Mouse (Mus musculus) forebrain, postnatal 0 days (tissue): ENCODE measurements around the gene Scrt2. TPM values are rescaled to one million over a fixed set of nuclear protein-coding genes. Genes with fewer than 3 reads are reported as not detected.
A peak's percentile ranks its signal among the peaks of the same experiment; 100 is the strongest.

Experiments used
- ATAC-seq: fragments of 200-750 bp; cut with Nextera tagmentation; 2 replicates; pipeline ENCODE4 v1.8.0; 2017; ENCODE audit warnings: mild to moderate bottlenecking, moderate library complexity
- DNase-seq: peaks from one replicate; pipeline ENCODE4 v3.0.0-alpha.2; 2015
- H3K27ac ChIP-seq: fragments of 300-500 bp; sonication (generic); 2 replicates; pipeline ENCODE4 v1.5.1; 2014; ENCODE audit warnings: low read depth, mild to moderate bottlenecking, antibody characterized with exemption, low read length, moderate library complexity, mixed read lengths
- H3K27me3 ChIP-seq: fragments of 300-500 bp; sonication (generic); 2 replicates; pipeline ENCODE4 v1.6.1; 2014; ENCODE audit warnings: mild to moderate bottlenecking, low read length, mixed read lengths; ENCODE audit not compliant: insufficient read depth
- H3K36me3 ChIP-seq: fragments of 300-500 bp; sonication (generic); 2 replicates; pipeline ENCODE4 v1.6.1; 2014; ENCODE audit warnings: mild to moderate bottlenecking, moderate library complexity; ENCODE audit not compliant: insufficient read depth
- H3K4me1 ChIP-seq: fragments of 300-500 bp; sonication (generic); 2 replicates; pipeline ENCODE4 v1.6.1; 2014; ENCODE audit warnings: antibody characterized with exemption; ENCODE audit not compliant: insufficient read depth
- H3K4me2 ChIP-seq: fragments of 300-500 bp; sonication (generic); 2 replicates; pipeline ENCODE4 v1.6.1; 2014; ENCODE audit warnings: low read depth, mild to moderate bottlenecking, moderate library complexity
- H3K4me3 ChIP-seq: fragments of 300-500 bp; sonication (generic); 2 replicates; pipeline ENCODE4 v1.5.1; 2014; ENCODE audit warnings: low read depth, low read length, mixed read lengths
- H3K9ac ChIP-seq: fragments of 300-500 bp; sonication (generic); 2 replicates; pipeline ENCODE4 v1.6.1; 2014; ENCODE audit warnings: mild to moderate bottlenecking
- H3K9me3 ChIP-seq: fragments of 300-500 bp; sonication (generic); 2 replicates; pipeline ENCODE4 v1.6.1; 2016; ENCODE audit warnings: low read length
- CTCF ChIP-seq: sonication (generic); IDR thresholded peaks from 2 replicates; pipeline ENCODE4 v1.5.1; 2016; ENCODE audit warnings: antibody characterized with exemption, control low read depth, low read depth
- WGBS: fragments of 180-500 bp; shearing (Covaris S2); extraction: QIAGEN DNeasy Blood & Tissue Kit; methylation state at CpG from one replicate; pipeline ENCODE4 v1.1.7; 2014; 5-methylcytosine and 5-hydroxymethylcytosine counted together
- polyA plus RNA-seq: library from polyadenylated mRNA; unstranded; fragments of >200 nt; fragmentation: Nextera tagmentation; extraction: Ambion mirVana; gene quantifications from 2 replicates; pipeline ENCODE4 v1.2.1, GENCODE M21; 2015
- total RNA-seq: library from RNA; depleted of rRNA; stranded (reverse); fragments of >200 nt; gene quantifications from 2 replicates; pipeline ENCODE4 v1.2.3, GENCODE M21; 2014

The Scrt2 gene
- total and polyA plus RNA-seq, 2 experiments from 2014 or later = 4.3 to 7.4 TPM

GRCm38 (mm10) chr2:152068660-152069433, 12.5 kb upstream of the Scrt2 start:
- Histone ChIP-seq H3K9me3 (no peaks in the 10 kb centered on the region), H3K36me3 (no peaks in the 10 kb centered on the region), H3K9ac (no peak overlapping the region), H3K4me3 (no peak overlapping the region), H3K27me3 (no peaks in the 10 kb centered on the region), H3K27ac (0 out of 2 replicates have a peak overlapping the region, but pooled peaks have one; percentile 29), H3K4me2 (no peak overlapping the region), H3K4me1 (no peaks in the 10 kb centered on the region)
- ATAC-seq (peak; percentile 92), DNase-seq (no peak)
- WGBS = 12% methylated on average over 11 of the region's 11 CpGs
- TF ChIP-seq CTCF = no peak

- ATAC-seq = peak; percentile 40; the same call in 1 of the 2 replicates
- Histone ChIP-seq H3K36me3 (no peaks in the 10 kb centered on the region), H3K27ac (0 out of 2 replicates have a peak overlapping the region, but pooled peaks have one; percentile 29), H3K4me3 (no peak overlapping the region), H3K9ac (no peak overlapping the region), H3K4me2 (no peak overlapping the region), H3K9me3 (no peaks in the 10 kb centered on the region), H3K27me3 (no peaks in the 10 kb centered on the region), H3K4me1 (no peaks in the 10 kb centered on the region)
- WGBS = 39% methylated on average over 9 of the region's 9 CpGs
- TF ChIP-seq CTCF = no peak
- no peak for DNase-seq
Measured at GRCm38 (mm10) chr2:152069434-152069786, 11.9 kb upstream of the Scrt2 start.

- no peaks in the 10 kb centered on the region for H3K27me3 ChIP-seq
- H3K9me3 ChIP-seq = no peaks in the 10 kb centered on the region
- 63% methylated on average over 2 of the region's 2 CpGs for WGBS
- no peak for ATAC-seq
- H3K27ac ChIP-seq = no peak overlapping the region
- H3K4me1 ChIP-seq = no peaks in the 10 kb centered on the region
- H3K9ac ChIP-seq = no peak overlapping the region
- H3K4me2 ChIP-seq = no peak overlapping the region
- H3K36me3 ChIP-seq = no peaks in the 10 kb centered on the region
- TF ChIP-seq CTCF = no peak
- no peak for DNase-seq
- H3K4me3 ChIP-seq = no peak overlapping the region
Measured at GRCm38 (mm10) chr2:152069941-152070340, 11.4 kb upstream of the Scrt2 start.

DNA sequence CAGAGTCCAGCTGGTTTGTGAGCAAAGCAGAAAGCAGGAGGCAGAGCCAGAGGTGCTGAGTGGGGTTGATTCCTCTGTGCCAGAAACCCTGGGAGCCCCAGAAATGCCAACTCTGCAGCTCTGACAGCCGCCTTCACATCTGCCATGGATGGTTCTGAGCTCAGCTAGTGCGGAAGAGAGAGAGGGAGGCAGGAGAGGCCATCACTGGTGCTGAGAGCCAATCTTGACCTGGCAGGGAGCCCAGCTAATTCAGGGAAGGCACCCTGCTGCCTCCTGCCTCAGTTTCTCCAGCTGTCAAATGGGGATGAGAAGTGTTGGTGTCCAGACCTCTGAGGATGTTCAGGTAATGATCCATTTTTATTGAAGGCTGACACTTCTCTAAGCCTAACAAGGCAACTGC, 6.8 kb upstream of the Scrt2 start:
- no peak overlapping the region for H3K4me3 ChIP-seq
- TF ChIP-seq CTCF = no peak

GRCm38 (mm10) chr2:152075294-152075889, 5.9 kb upstream of the Scrt2 start:
- H3K27ac ChIP-seq = no peak overlapping the region
- no peak overlapping the region for H3K9ac ChIP-seq

More for the DNA sequence above, 6.8 kb upstream of the Scrt2 start:
- 71% methylated on average over 2 of the region's 2 CpGs for WGBS
- H3K27me3 ChIP-seq = no peaks in the 10 kb centered on the region
- H3K4me2 ChIP-seq = no peak overlapping the region
- no peak overlapping the region for H3K9ac ChIP-seq
- no peaks in the 10 kb centered on the region for H3K36me3 ChIP-seq
- no peak overlapping the region for H3K27ac ChIP-seq
- ATAC-seq = no peak
- H3K9me3 ChIP-seq = no peaks in the 10 kb centered on the region
- DNase-seq = no peak
- H3K4me1 ChIP-seq = peaks cover 1% of the 10 kb centered on the region

DNA sequence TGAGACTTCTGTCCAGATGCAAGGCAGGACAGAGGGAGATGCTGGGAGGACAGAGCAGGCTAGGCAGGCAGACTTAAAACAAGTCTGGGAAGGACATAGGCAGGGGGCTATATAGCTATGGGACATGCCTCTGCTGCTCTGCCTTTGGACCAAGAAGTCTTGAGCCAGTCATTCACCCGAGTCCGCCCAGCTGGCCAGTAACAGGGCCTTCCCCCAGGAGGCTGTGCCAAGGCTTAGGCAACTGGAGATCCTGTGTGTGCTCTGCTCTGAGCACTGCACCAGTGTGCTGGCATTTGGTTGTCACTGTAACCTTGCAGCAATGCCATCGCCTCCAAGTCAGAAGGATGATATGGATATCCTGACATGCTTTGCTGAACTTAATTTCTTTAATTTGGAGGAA, 4.0 kb upstream of the Scrt2 start:
- DNase-seq (no peak), ATAC-seq (no peak)
- Histone ChIP-seq H3K27me3 (no peaks in the 10 kb centered on the region), H3K9me3 (no peaks in the 10 kb centered on the region), H3K36me3 (no peaks in the 10 kb centered on the region), H3K9ac (no peak overlapping the region), H3K4me1 (peaks cover 7% of the 10 kb centered on the region), H3K4me2 (no peak overlapping the region), H3K4me3 (no peak overlapping the region), H3K27ac (no peak overlapping the region)
- WGBS = 66% methylated on average over 3 of the region's 3 CpGs
- no peak for TF ChIP-seq CTCF

More at GRCm38 (mm10) chr2:152075294-152075889, 5.9 kb upstream of the Scrt2 start:
- no peaks in the 10 kb centered on the region for H3K27me3 ChIP-seq
- 48% methylated on average over 9 of the region's 9 CpGs for WGBS
- peaks cover 7% of the 10 kb centered on the region for H3K4me1 ChIP-seq
- no peak for TF ChIP-seq CTCF
- H3K9me3 ChIP-seq = no peaks in the 10 kb centered on the region
- no peaks in the 10 kb centered on the region for H3K36me3 ChIP-seq
- no peak for DNase-seq
- H3K4me3 ChIP-seq = no peak overlapping the region
- no peak overlapping the region for H3K4me2 ChIP-seq
- ATAC-seq = no peak

- H3K27ac ChIP-seq = peak overlapping the region; percentile 95
- no peaks in the 10 kb centered on the region for H3K36me3 ChIP-seq
- peak overlapping the region; percentile 80 for H3K4me3 ChIP-seq
- H3K27me3 ChIP-seq = no peaks in the 10 kb centered on the region
- no peak for TF ChIP-seq CTCF
- H3K9ac ChIP-seq = peak overlapping the region; percentile 94
- DNase-seq = peak; percentile 77
- 2% methylated on average over 78 of the region's 81 CpGs for WGBS
- ATAC-seq = peak; percentile 72
- H3K9me3 ChIP-seq = no peaks in the 10 kb centered on the region
- H3K4me1 ChIP-seq = peaks cover 17% of the 10 kb centered on the region
- peak overlapping the region; percentile 81 for H3K4me2 ChIP-seq
Measured at GRCm38 (mm10) chr2:152081641-152082448, 516 bp downstream of the Scrt2 start.
